Mouse (Mus musculus) ES-Bruce4 (cell line): ENCODE data around the gene Hipk2.

Experiments
- CTCF ChIP-seq: IDR thresholded peaks from one replicate; pipeline ENCODE4 v1.8.1; 2011; ENCODE audit warnings: low read depth, low read length
- POLR2A ChIP-seq: IDR thresholded peaks from one replicate; pipeline ENCODE4 v1.8.1; 2011; ENCODE audit warnings: low read length; ENCODE audit not compliant: insufficient read depth

DNA sequence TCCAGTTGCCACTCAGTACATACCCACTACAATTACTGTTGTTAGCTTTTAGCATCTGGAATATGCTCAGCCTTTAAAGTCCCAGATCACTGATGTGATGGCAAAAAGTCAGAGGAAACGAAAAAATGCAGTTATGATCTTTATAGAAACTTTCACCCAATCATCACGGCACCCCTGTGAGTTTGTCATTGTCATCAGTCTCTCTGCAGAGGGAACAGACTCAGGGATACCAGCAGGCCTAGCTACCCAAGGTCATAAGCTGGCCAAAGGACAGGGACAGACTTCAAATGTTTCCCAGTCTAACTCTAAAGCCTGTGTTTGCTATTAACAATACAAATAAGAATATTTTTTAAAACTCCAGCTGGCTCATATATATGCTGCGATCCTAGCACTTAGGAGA is 34.4 kb downstream of the Hipk2 start:
- TF ChIP-seq POLR2A (no peak), CTCF (no peak)
